Mouse (Mus musculus): Measurements from ENCODE around the gene Cryl1. TPM values are rescaled to one million over a fixed set of nuclear protein-coding genes. Genes with fewer than 3 reads are reported as not detected.

Cryl1 gene
- total and polyA plus RNA-seq, 3 experiments, result 17.8 to 22.0 TPM; not detected in 1

DNA sequence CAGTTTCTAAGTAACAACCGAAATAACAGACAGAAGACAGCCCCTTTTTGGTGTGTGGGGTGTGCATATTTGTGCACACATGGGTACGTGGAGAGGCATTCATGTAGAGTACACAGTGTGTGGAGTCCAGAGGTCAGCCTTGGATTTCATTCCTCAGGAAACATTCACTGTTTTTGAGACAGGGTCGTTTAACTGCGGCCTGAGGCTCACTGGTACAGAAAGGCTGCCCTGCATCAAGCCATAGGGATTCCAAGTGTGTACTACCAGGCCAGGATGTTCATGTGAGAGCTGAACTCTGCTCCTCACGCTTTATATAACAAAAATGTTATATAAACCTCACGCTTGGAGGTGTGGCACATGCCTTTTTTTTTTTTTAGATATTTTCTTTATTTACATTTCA is 34.5 kb downstream of the Cryl1 start:
- H3K27ac ChIP-seq (ENCODE audit: control insufficient read depth, low read depth, low read length), result no peak overlapping the region
- no peak overlapping the region for H3K9ac ChIP-seq (ENCODE audit: control insufficient read depth, low read depth, low read length, poor library complexity, severe bottlenecking)
- H3K27me3 ChIP-seq (ENCODE audit: control insufficient read depth in 1 of 2, insufficient read depth in 2 of 2, low read length in 2 of 2), result no peaks in the 10 kb centered on the region
- peaks cover 0 to 7% of the 10 kb centered on the region in 2 experiments; a peak in 2 of 4 replicates for H3K36me3 ChIP-seq (ENCODE audit: control insufficient read depth in 1 of 2, insufficient read depth in 2 of 2, low read length in 2 of 2)
- H3K4me3 ChIP-seq (ENCODE audit: control insufficient read depth in 1 of 2, insufficient read depth in 1 of 2, low read depth in 2 of 2, low read length in 2 of 2), result no peak overlapping the region
- peaks cover 2 to 6% of the 10 kb centered on the region in 2 experiments; a peak in 2 of 4 replicates for H3K4me1 ChIP-seq (ENCODE audit: control insufficient read depth in 1 of 2, insufficient read depth in 2 of 2, low read length in 2 of 2)
- H3K9me3 ChIP-seq (replicated peaks; ENCODE audit: insufficient read depth, low read length), result no peaks in the 10 kb centered on the region
- no peaks in the 10 kb centered on the region for H3K79me2 ChIP-seq (ENCODE audit: control insufficient read depth, insufficient read depth, low read length, poor library complexity)
- TF ChIP-seq USF1 (IDR thresholded peaks at IDR 0.05; ENCODE audit: low read depth, low read length), result no peak
- TF ChIP-seq ETS1 (IDR thresholded peaks at IDR 0.05; ENCODE audit: low read depth, low read length), result no peak
- TF ChIP-seq MAX (IDR thresholded peaks at IDR 0.05; ENCODE audit: low read length), result no peak
- no peak for DNase-seq (ENCODE audit: low read depth, low spot score)

DNA sequence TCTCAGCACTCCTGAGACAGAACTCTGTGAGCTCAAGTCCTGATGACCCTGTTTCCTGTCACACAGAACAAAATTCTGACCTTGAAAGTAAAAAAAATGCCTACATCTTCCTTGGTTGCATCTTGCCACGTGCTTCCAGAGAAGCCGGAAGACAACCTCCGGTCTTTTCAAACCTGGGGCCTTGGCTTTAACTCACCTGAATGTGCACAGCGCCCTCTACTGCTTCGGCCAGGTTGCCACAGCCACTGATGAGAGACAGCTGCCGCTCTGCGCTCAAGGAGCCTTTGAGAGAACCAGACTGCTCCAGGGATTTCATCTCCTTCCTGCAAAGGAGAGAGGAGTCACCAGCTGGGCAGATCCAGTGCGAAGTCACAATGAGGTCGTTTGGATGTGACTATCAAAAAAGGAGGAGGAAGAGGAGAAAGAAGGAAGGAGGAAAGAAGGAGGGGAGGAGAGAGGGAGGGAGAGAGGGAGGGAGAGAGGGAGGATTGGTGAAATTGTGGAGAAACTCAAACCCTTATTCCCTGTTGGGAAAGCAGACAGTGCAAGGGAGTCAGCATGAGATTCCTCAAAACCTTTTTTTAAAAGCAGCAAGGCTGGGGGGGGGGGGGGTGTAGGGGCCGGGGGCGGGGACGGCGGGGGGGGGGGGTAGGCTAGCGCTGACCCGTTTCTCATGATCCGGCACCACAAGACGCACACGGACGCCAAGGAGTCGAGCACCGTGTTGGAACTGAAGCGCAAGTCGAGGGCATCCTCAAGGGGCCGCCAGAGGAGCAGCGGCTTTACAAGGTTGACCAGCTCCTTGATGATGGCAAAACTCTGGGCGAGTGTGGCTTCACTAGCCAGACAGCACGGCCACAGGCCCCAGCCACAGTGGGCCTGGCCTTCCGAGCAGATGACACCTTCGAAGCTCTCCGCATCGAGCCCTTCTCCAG is 35.3 kb downstream of the Cryl1 start:
- Histone ChIP-seq H3K27ac (ENCODE audit: control insufficient read depth, low read depth, low read length) (no peak overlapping the region), H3K79me2 (ENCODE audit: control insufficient read depth, insufficient read depth, low read length, poor library complexity) (no peaks in the 10 kb centered on the region), H3K4me3 (ENCODE audit: control insufficient read depth in 1 of 2, insufficient read depth in 1 of 2, low read depth in 2 of 2, low read length in 2 of 2) (no peak overlapping the region), H3K27me3 (ENCODE audit: control insufficient read depth in 1 of 2, insufficient read depth in 2 of 2, low read length in 2 of 2) (no peaks in the 10 kb centered on the region), H3K36me3 (ENCODE audit: control insufficient read depth in 1 of 2, insufficient read depth in 2 of 2, low read length in 2 of 2) (peaks cover 0 to 7% of the 10 kb centered on the region in 2 experiments; a peak in 2 of 4 replicates), H3K9ac (ENCODE audit: control insufficient read depth, low read depth, low read length, poor library complexity, severe bottlenecking) (no peak overlapping the region), H3K9me3 (replicated peaks; ENCODE audit: insufficient read depth, low read length) (no peaks in the 10 kb centered on the region), H3K4me1 (ENCODE audit: control insufficient read depth in 1 of 2, insufficient read depth in 2 of 2, low read length in 2 of 2) (peaks cover 2 to 6% of the 10 kb centered on the region in 2 experiments; a peak in 2 of 4 replicates)
- DNase-seq (ENCODE audit: low read depth, low spot score), result peak; percentile 60
- peak; percentile 36; the same call in 1 of the 2 replicates for TF ChIP-seq ZC3H11A (IDR thresholded peaks at IDR 0.05; ENCODE audit: low read depth, low read length)
- no peak for TF ChIP-seq USF2 (IDR thresholded peaks at IDR 0.05; ENCODE audit: borderline replicate concordance in 1 of 2, insufficient read depth in 1 of 2, low read depth in 1 of 2, low read length in 2 of 2)
- TF ChIP-seq SMC3 (IDR thresholded peaks at IDR 0.05; ENCODE audit: low read depth, low read length), result peak; percentile 52
- peak; percentile 62 to 86 (median 78) for TF ChIP-seq CTCF (IDR thresholded peaks at IDR 0.05 in 2 of 3, conservative IDR thresholded peaks at IDR 0.05 in 1 of 3; ENCODE audit: control insufficient read depth in 1 of 3, insufficient read depth in 1 of 3, low read depth in 2 of 3, low read length in 3 of 3, poor library complexity in 1 of 3, severe bottlenecking in 1 of 3)
- TF ChIP-seq RAD21 (IDR thresholded peaks at IDR 0.05; ENCODE audit: low read depth, low read length), result peak; percentile 67
- TF ChIP-seq ZNF384 (IDR thresholded peaks at IDR 0.05; ENCODE audit: low read depth, low read length), result no peak

GRCm38 (mm10) chr14:57357030-57357429 is 41.3 kb downstream of the Cryl1 start:
- no peak overlapping the region for H3K27ac ChIP-seq (ENCODE audit: control insufficient read depth, low read depth, low read length)
- DNase-seq (ENCODE audit: low read depth, low spot score), result no peak

More at GRCm38 (mm10) chr14:57357030-57357429, 41.3 kb downstream of the Cryl1 start:
- no peaks in the 10 kb centered on the region for H3K27me3 ChIP-seq (ENCODE audit: control insufficient read depth in 1 of 2, insufficient read depth in 2 of 2, low read length in 2 of 2)
- H3K9ac ChIP-seq (ENCODE audit: control insufficient read depth, low read depth, low read length, poor library complexity, severe bottlenecking), result no peak overlapping the region
- no peaks in the 10 kb centered on the region for H3K9me3 ChIP-seq (replicated peaks; ENCODE audit: insufficient read depth, low read length)
- no peaks in the 10 kb centered on the region for H3K4me1 ChIP-seq (ENCODE audit: control insufficient read depth in 1 of 2, insufficient read depth in 2 of 2, low read length in 2 of 2)
- TF ChIP-seq ZMIZ1 (IDR thresholded peaks at IDR 0.05; ENCODE audit: low read depth, low read length), result no peak
- no peak for TF ChIP-seq GABPA (IDR thresholded peaks at IDR 0.05; ENCODE audit: low read depth, low read length)
- TF ChIP-seq RAD21 (IDR thresholded peaks at IDR 0.05; ENCODE audit: low read depth, low read length), result no peak
- TF ChIP-seq EP300 (IDR thresholded peaks at IDR 0.05; ENCODE audit: low read depth in 1 of 2, low read length in 2 of 2), result no peak
- TF ChIP-seq JUND (IDR thresholded peaks at IDR 0.05; ENCODE audit: low read depth, low read length), result no peak
- H3K4me3 ChIP-seq (ENCODE audit: control insufficient read depth in 1 of 2, insufficient read depth in 1 of 2, low read depth in 2 of 2, low read length in 2 of 2), result no peak overlapping the region
- no peaks in the 10 kb centered on the region for H3K79me2 ChIP-seq (ENCODE audit: control insufficient read depth, insufficient read depth, low read length, poor library complexity)
- H3K36me3 ChIP-seq (ENCODE audit: control insufficient read depth in 1 of 2, insufficient read depth in 2 of 2, low read length in 2 of 2), result no peaks in the 10 kb centered on the region

Data from MEL (cell line).